Mouse (Mus musculus): ENCODE measurements around the gene Scimp. TPM values are rescaled to one million over a fixed set of nuclear protein-coding genes. Genes with fewer than 3 reads are reported as not detected.

Scimp gene
- total RNA-seq, 2 experiments from 2014 or later, result not detected

Small RNA genes lying within 50 kb of the gene (microRNA-seq; reads per million reads assigned to microRNA genes)
- gene Gm22760, result 0 reads per million in 2 experiments

Other genes with a start within 250 kb of the Scimp start
- gene Mink1, start 249.7 kb downstream of the Scimp start, total RNA-seq (2021), result 100 to 1,000 TPM; 350 to 366 TPM
- gene 4930544D05Rik, start 196.7 kb downstream of the Scimp start, total RNA-seq (2021), result under 1 TPM; 0.88 TPM
- gene Chrne, start 193.4 kb downstream of the Scimp start, total RNA-seq (2021), result under 1 TPM; 0.32 to 0.57 TPM
- gene Gp1ba, start 173.5 kb downstream of the Scimp start, total RNA-seq (2021), result not detected
- 10 to 100 TPM; 70.2 to 72.3 TPM for gene Rnf167, start 165.4 kb downstream of the Scimp start, total RNA-seq (2021)
- 100 to 1,000 TPM; 124 to 127 TPM for gene Slc25a11, start 165.1 kb downstream of the Scimp start, total RNA-seq (2021)
- gene Pfn1, start 157.9 kb downstream of the Scimp start, total RNA-seq (2021), result 100 to 1,000 TPM; 340 to 380 TPM
- 10 to 100 TPM in 1 of 2 experiments, 1 to 10 TPM in 1; 5.9 to 10.1 TPM for gene Eno3, start 155.4 kb downstream of the Scimp start, total RNA-seq (2021)
- gene Spag7, start 143.2 kb downstream of the Scimp start, total RNA-seq (2021), result 10 to 100 TPM; 45.8 to 53.7 TPM
- 100 to 1,000 TPM; 288 to 296 TPM for gene Camta2, start 124.5 kb downstream of the Scimp start, total RNA-seq (2021)
- gene Inca1, start 112.4 kb downstream of the Scimp start, total RNA-seq (2021), result 1 to 10 TPM; 1.9 to 2.1 TPM
- gene Kif1c, start 112.0 kb downstream of the Scimp start, total RNA-seq (2021), result 10 to 100 TPM; 66.2 to 68.4 TPM
- 10 to 100 TPM; 17.7 to 21.0 TPM for gene Zfp3, start 48.4 kb downstream of the Scimp start, total RNA-seq (2021)
- 100 to 1,000 TPM; 107 to 109 TPM for gene Rabep1, start 32.2 kb upstream of the Scimp start, total RNA-seq (2021)
- gene Nup88, start 157.4 kb upstream of the Scimp start, total RNA-seq (2021), result 10 to 100 TPM; 60.4 to 61.1 TPM
- 10 to 100 TPM; 33.8 to 35.3 TPM for gene Rpain, start 157.6 kb upstream of the Scimp start, total RNA-seq (2021)
- 100 to 1,000 TPM; 102 to 108 TPM for gene C1qbp, start 170.4 kb upstream of the Scimp start, total RNA-seq (2021)
- gene Dhx33, start 191.9 kb upstream of the Scimp start, total RNA-seq (2021), result 10 to 100 TPM; 33.6 to 40.7 TPM
- 10 to 100 TPM in 1 of 2 experiments, 1 to 10 TPM in 1; 9.7 to 13.1 TPM for gene Mis12, start 207.0 kb upstream of the Scimp start, total RNA-seq (2021)
- 10 to 100 TPM; 19.4 to 22.0 TPM for gene Derl2, start 207.3 kb upstream of the Scimp start, total RNA-seq (2021)
- gene 6330403K07Rik, start 220.9 kb upstream of the Scimp start, total RNA-seq (2021), result 100 to 1,000 TPM; 131 to 145 TPM

Data from layer of hippocampus, postnatal 14 days (tissue).